Mouse (Mus musculus): ENCODE measurements around the gene Svs6. TPM values are rescaled to one million over a fixed set of nuclear protein-coding genes. Genes with fewer than 3 reads are reported as not detected.
"Not testable (repeated sequence)": the region's sequence is repeated elsewhere in the genome, so short reads cannot be mapped to it uniquely, and the experiment has no call there.

The Svs6 gene
- not detected in 2 replicates for polyA plus RNA-seq (2012; rRNA removed)

- not testable (repeated sequence) for DNase-seq (ENCODE audit: low spot score)
Observed at GRCm38 (mm10) chr2:164316451-164316850, at the start of gene Svs6. TSS of gene Svs6 (plus strand) at chr2:164316751.

GRCm38 (mm10) chr2:164278359-164278758, 38.2 kb upstream of the Svs6 start, which contains the start of gene Svs4:
TSS of gene Svs4 (minus strand) at chr2:164278459.
- no peak for DNase-seq (ENCODE audit: low spot score)

- not testable (repeated sequence) for DNase-seq (ENCODE audit: low spot score)
Observed at GRCm38 (mm10) chr2:164288968-164289367, 27.6 kb upstream of the Svs6 start, which contains the start of gene Svs3a. TSS of gene Svs3a (plus strand) at chr2:164289268.

- no peak for DNase-seq (ENCODE audit: low spot score)
Observed at GRCm38 (mm10) chr2:164312599-164312998, 4.0 kb upstream of the Svs6 start.

DNA sequence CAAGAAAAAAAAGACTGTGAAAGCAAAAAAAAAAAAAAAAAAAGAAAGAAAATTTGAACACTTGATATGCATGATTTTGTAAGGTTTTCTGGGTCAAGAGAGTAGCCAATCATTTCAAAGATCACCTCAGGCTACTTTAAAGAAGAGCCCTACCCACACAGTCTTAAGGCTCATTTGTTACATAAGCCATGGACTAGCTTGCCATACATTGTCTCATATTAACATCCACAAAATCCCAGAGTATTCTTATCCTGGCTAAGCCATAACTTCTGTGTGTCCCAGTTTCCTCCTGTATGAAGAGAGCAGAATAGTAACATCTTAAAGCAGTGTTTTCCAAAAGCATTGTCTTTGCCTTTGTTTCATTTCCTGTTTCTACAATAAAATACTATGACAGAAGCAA, 1.1 kb upstream of the Svs6 start:
- not testable (repeated sequence) for DNase-seq (ENCODE audit: low spot score)

DNA sequence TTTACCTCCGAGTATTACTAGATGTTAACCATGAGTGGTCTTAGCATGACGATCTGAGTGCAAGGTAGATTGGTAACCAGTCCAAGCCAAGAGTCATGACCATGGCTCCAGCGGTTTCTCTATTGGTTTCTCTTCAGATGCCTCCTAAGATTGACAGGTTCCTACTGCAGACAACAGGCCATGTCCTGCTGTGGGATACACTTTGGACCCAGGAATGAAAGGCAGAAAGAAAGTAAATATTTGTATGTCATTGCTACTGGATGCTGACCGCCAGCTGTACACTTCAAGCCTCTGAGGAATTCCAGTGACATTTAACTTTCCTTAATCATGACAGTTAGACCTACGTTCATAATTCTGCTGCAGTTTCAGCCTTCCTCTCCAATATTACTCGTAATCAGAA, 4.4 kb downstream of the Svs6 start:
- DNase-seq (ENCODE audit: low spot score) = no peak

- DNase-seq (ENCODE audit: low spot score) = not testable (repeated sequence)
Observed at GRCm38 (mm10) chr2:164332440-164332839, 15.9 kb downstream of the Svs6 start, which contains the start of gene Svs5. TSS of gene Svs5 (plus strand) at chr2:164332740.

- not testable (repeated sequence) for DNase-seq (ENCODE audit: low spot score)
Observed at GRCm38 (mm10) chr2:164343732-164344131, 27.2 kb downstream of the Svs6 start.

GRCm38 (mm10) chr2:164347697-164348096, 31.1 kb downstream of the Svs6 start:
- DNase-seq (ENCODE audit: low spot score) = not testable (repeated sequence)

DNA sequence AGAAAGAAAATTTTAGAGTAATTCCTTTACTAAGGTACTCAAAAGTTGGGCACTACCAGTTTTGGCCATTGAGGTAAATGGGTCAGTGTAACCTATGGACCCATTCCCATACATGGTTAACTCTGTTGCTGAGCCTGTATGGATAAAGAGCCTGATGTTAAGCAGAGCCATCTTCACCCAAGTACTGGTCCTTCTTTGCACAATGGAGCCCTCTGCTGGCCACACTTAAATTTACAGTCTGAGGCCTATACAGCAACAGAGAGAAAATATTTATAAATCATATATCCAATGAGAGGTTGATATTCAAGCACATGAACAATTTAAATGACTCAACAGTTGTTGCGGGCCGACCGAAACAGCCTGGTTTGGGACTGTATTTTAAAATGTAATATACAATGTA, 32.4 kb downstream of the Svs6 start:
- DNase-seq (ENCODE audit: low spot score) = no peak

DNA sequence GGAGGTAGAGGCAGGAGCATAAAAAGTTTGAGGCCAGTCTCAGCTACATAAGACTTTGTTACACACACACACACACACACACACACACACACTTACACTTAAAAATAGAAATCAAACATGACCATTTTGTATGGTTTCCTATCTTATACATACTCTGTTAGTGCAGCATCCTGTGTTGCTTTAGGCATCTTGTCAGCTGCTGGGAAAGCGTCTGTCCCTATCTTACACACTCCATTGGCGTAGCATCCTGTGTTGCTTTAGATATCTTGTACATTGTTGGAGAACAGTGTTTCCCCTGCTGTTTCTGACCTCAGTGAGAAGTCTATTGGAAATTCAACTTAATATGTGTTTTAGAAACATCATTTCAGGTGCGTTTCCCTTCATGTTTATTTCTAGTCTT, 36.1 kb downstream of the Svs6 start:
- DNase-seq (ENCODE audit: low spot score) = no peak

- DNase-seq (ENCODE audit: low spot score) = no peak
Observed at GRCm38 (mm10) chr2:164353356-164353755, 36.8 kb downstream of the Svs6 start.

- DNase-seq (ENCODE audit: low spot score) = no peak
Observed at GRCm38 (mm10) chr2:164356177-164356967, 39.8 kb downstream of the Svs6 start.

- DNase-seq (ENCODE audit: low spot score) = no peak
Observed at GRCm38 (mm10) chr2:164358373-164358772, 41.8 kb downstream of the Svs6 start.

- DNase-seq (ENCODE audit: low spot score) = no peak
Observed at GRCm38 (mm10) chr2:164359031-164359430, 42.5 kb downstream of the Svs6 start.

DNA sequence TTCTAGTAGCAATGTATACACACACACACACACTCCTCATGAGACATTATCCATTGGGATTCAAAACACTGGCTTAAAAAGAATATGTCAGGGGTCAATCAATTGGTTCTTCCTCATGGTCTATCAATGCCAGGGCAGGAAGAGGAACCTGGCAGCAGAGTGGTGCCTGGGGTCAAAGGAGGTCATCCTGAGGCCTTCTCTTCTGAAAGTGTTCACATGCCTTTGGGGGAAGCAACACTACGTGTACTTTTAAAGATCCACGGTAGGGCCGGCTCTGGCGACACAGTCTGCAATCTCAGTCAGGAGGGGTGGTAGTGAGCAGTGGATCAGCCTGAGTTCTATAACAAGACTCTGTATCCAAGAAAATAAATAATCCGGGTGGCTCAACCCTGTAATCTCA, 43.1 kb downstream of the Svs6 start:
- DNase-seq (ENCODE audit: low spot score) = no peak

DNA sequence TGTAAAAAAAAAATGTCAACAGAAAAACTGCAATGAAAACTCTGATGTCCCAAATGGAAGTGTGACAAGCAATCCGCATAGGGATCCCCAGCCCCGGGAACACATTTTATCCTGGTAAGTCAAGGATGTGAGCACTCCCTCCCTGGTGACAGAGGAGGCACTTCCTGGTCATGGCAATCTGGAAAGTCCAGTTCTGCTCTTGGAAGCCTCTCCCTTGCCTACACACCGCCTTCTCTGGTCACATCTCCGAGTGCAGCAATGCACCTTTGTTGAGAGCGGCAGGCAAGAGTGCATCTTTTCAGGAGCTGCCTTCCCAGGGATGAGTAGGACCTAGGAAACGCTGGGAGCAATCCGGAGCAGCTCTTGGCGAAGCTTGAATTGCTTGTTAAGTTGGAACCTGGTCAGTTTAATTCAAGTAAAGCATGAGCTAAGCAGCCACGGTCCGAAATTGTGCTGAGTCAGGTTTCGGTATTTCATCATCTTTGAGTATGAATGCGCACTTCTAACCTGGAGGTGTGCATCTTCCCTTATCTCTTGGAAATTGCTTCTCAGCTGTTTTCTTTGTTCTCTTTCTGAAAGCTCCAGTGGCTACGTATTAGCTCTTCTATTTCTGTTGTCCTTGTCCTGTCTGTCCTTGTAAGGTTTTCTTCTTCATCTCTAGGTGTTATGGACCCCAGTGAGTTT, 44.6 kb downstream of the Svs6 start:
- DNase-seq (ENCODE audit: low spot score) = no peak

GRCm38 (mm10) chr2:164366947-164367346, 50.4 kb downstream of the Svs6 start:
- DNase-seq (ENCODE audit: low spot score) = no peak

Other genes with a start within 250 kb of the Svs6 start
- 18.3 and 20.9 TPM in 2 replicates for gene Stk4, start 246.4 kb upstream of the Svs6 start, polyA plus RNA-seq (2012; rRNA removed)
- 38.6 and 48.0 TPM in 2 replicates for gene Tomm34, start 245.6 kb upstream of the Svs6 start, polyA plus RNA-seq (2012; rRNA removed)
- gene Kcns1, start 145.6 kb upstream of the Svs6 start, polyA plus RNA-seq (2012; rRNA removed) = 0.03 TPM in 1 of 2 replicates, not detected in the other
- gene Wfdc5, start 134.0 kb upstream of the Svs6 start, polyA plus RNA-seq (2012; rRNA removed) = 0.03 TPM in 1 of 2 replicates, not detected in the other
- 0.10 and 0.11 TPM in 2 replicates for gene Wfdc12, start 126.1 kb upstream of the Svs6 start, polyA plus RNA-seq (2012; rRNA removed)
- not detected in 2 replicates for gene Wfdc15a, start 116.6 kb upstream of the Svs6 start, polyA plus RNA-seq (2012; rRNA removed)
- 90.6 and 114 TPM in 2 replicates for gene Wfdc15b, start 95.1 kb upstream of the Svs6 start, polyA plus RNA-seq (2012; rRNA removed)
- gene Svs2, start 78.3 kb upstream of the Svs6 start, polyA plus RNA-seq (2012; rRNA removed) = not detected in 2 replicates
- gene Svs3b, start 60.1 kb upstream of the Svs6 start, polyA plus RNA-seq (2012; rRNA removed) = not detected in 2 replicates
- not detected in 2 replicates for gene Svs4, start 38.3 kb upstream of the Svs6 start, polyA plus RNA-seq (2012; rRNA removed)
- not detected in 2 replicates for gene Svs3a, start 27.5 kb upstream of the Svs6 start, polyA plus RNA-seq (2012; rRNA removed)
- gene Svs5, start 16.0 kb downstream of the Svs6 start, polyA plus RNA-seq (2012; rRNA removed) = 0.11 TPM in 1 of 2 replicates, not detected in the other
- 28.3 and 42.1 TPM in 2 replicates for gene Slpi, start 72.3 kb downstream of the Svs6 start, polyA plus RNA-seq (2012; rRNA removed)
- gene Rbpjl, start 86.4 kb downstream of the Svs6 start, polyA plus RNA-seq (2012; rRNA removed) = 0.01 TPM in 1 of 2 replicates, not detected in the other
- 3.1 and 3.4 TPM in 2 replicates for gene Matn4, start 88.4 kb downstream of the Svs6 start, polyA plus RNA-seq (2012; rRNA removed)
- gene Sdc4, start 127.1 kb downstream of the Svs6 start, polyA plus RNA-seq (2012; rRNA removed) = 150 and 162 TPM in 2 replicates
- gene Sys1, start 140.2 kb downstream of the Svs6 start, polyA plus RNA-seq (2012; rRNA removed) = 38.9 and 45.9 TPM in 2 replicates
- 3.0 and 4.4 TPM in 2 replicates for gene Gm20458, start 144.2 kb downstream of the Svs6 start, polyA plus RNA-seq (2012; rRNA removed)
- gene Trp53tg5, start 157.0 kb downstream of the Svs6 start, polyA plus RNA-seq (2012; rRNA removed) = not detected in 2 replicates
- gene Dbndd2, start 169.4 kb downstream of the Svs6 start, polyA plus RNA-seq (2012; rRNA removed) = 124 and 133 TPM in 2 replicates
- gene Pigt, start 180.8 kb downstream of the Svs6 start, polyA plus RNA-seq (2012; rRNA removed) = 55.9 and 71.5 TPM in 2 replicates
- 775 and 802 TPM in 2 replicates for gene Wfdc2, start 245.7 kb downstream of the Svs6 start, polyA plus RNA-seq (2012; rRNA removed)

Measured in urinary bladder, adult 2 months (tissue).